Mouse (Mus musculus) bone marrow macrophage, adult 2 months (primary cell): ENCODE measurements around the gene Gabpb1.

Experiments
- CTCF ChIP-seq: IDR thresholded peaks from 2 replicates; pipeline ENCODE4 v1.5.1; 2012; ENCODE audit warnings: low read depth, mild to moderate bottlenecking, low read length, moderate library complexity
- POLR2A ChIP-seq: IDR thresholded peaks from 2 replicates; pipeline ENCODE4 v1.6.1; 2012; ENCODE audit warnings: mild to moderate bottlenecking, low read depth, low read length, borderline replicate concordance

GRCm38 (mm10) chr2:126673317-126674242, 2.6 kb downstream of the Gabpb1 start:
- no peak for TF ChIP-seq POLR2A
- no peak for TF ChIP-seq CTCF
